ENCODE assay signal across 9 mouse cellular contexts in genomic region chr9:47699026-47699425, GRCm38 (mm10).
A peak's percentile ranks its signal among the peaks of the same experiment; 100 is the strongest.
DNase-seq lines count a peak whose midpoint lies in the region; ATAC-seq lines count a peak whose summit lies in the region.
"Had no signal": no experiment of that assay in that cellular context is flagged by ENCODE, and none has a peak within 500 bp of the region (broad histone marks: within the 10 kb centered on the region; RNA-seq: fewer than 3 reads in every experiment).

No protein-coding gene starts in this region.

- intact Hi-C loops in gastrocnemius, postnatal 14 days (cut with DNase I; ENCODE audit: low total_unique reads), result no loop called here
- intact Hi-C loops in left cerebral cortex, postnatal 25 days (cut with DNase I), result loop anchor here (2.0 to 5.0 kb wide), 3 partner anchors 112 to 1347 kb away; partner anchors contain the start of gene Cadm1

- no peak overlapping the region for H3K27ac ChIP-seq in midbrain, embryonic 10.5 days (replicated peaks)
- no peak overlapping the region for H3K27ac ChIP-seq in midbrain, embryonic 16.5 days (ENCODE audit: low read length)
- no peak overlapping the region for H3K27ac ChIP-seq in forebrain, embryonic 12.5 days

- no peaks in the 10 kb centered on the region for H3K4me1 ChIP-seq in midbrain, embryonic 10.5 days
- no peaks in the 10 kb centered on the region for H3K4me1 ChIP-seq in midbrain, embryonic 16.5 days (ENCODE audit: control insufficient read depth, insufficient read depth, low read length)
- H3K4me1 ChIP-seq in forebrain, embryonic 12.5 days, result peaks cover 11% of the 10 kb centered on the region; the same call in 1 of the 2 replicates
- H3K4me1 ChIP-seq: megakaryocyte, embryonic 14.5 days had no signal

- no peaks in the 10 kb centered on the region for H3K36me3 ChIP-seq in midbrain, embryonic 10.5 days
- no peaks in the 10 kb centered on the region for H3K36me3 ChIP-seq in midbrain, embryonic 16.5 days (ENCODE audit: control insufficient read depth, insufficient read depth, low read length)
- H3K36me3 ChIP-seq in forebrain, embryonic 12.5 days (replicated peaks), result no peaks in the 10 kb centered on the region

- no peak overlapping the region for H3K9ac ChIP-seq in midbrain, embryonic 16.5 days (ENCODE audit: low read depth, low read length)
- H3K9ac ChIP-seq in forebrain, embryonic 12.5 days, result no peak overlapping the region

- H3K27me3 ChIP-seq in midbrain, embryonic 10.5 days (ENCODE audit: low read depth, poor library complexity, severe bottlenecking), result no peaks in the 10 kb centered on the region
- no peaks in the 10 kb centered on the region for H3K27me3 ChIP-seq in midbrain, embryonic 16.5 days (ENCODE audit: control insufficient read depth, insufficient read depth, low read depth, low read length)
- peaks cover 4% of the 10 kb centered on the region for H3K27me3 ChIP-seq in forebrain, embryonic 12.5 days
- H3K27me3 ChIP-seq: megakaryocyte, embryonic 14.5 days had no signal

- H3K9me3 ChIP-seq in midbrain, embryonic 10.5 days (replicated peaks), result no peaks in the 10 kb centered on the region
- H3K9me3 ChIP-seq in midbrain, embryonic 16.5 days (replicated peaks; ENCODE audit: control insufficient read depth, low read length, poor library complexity, severe bottlenecking), result no peaks in the 10 kb centered on the region
- no peaks in the 10 kb centered on the region for H3K9me3 ChIP-seq in forebrain, embryonic 12.5 days
- H3K9me3 ChIP-seq: megakaryocyte, embryonic 14.5 days had no signal

- 56% methylated on average over 3 of the region's 3 CpGs for WGBS in midbrain, embryonic 10.5 days
- 52% methylated on average over 3 of the region's 3 CpGs for WGBS in midbrain, embryonic 16.5 days
- 64% methylated on average over 3 of the region's 3 CpGs for WGBS in forebrain, embryonic 12.5 days

- ATAC-seq in midbrain, embryonic 16.5 days, result no peak
- ATAC-seq in forebrain, embryonic 12.5 days (ENCODE audit: low FRiP score), result no peak

- no peak overlapping the region for H3K4me3 ChIP-seq in midbrain, embryonic 10.5 days
- H3K4me3 ChIP-seq in midbrain, embryonic 16.5 days (ENCODE audit: low read depth, low read length), result no peak overlapping the region
- H3K4me3 ChIP-seq in forebrain, embryonic 12.5 days (replicated peaks), result no peak overlapping the region
- H3K4me3 ChIP-seq: megakaryocyte, embryonic 14.5 days had no signal

- H3K4me2 ChIP-seq in midbrain, embryonic 16.5 days (ENCODE audit: low read length), result no peak overlapping the region
- no peak overlapping the region for H3K4me2 ChIP-seq in forebrain, embryonic 12.5 days

- DNase-seq in midbrain, embryonic 10.5 days (ENCODE audit: low spot score), result peak; percentile 37
- peak; percentile 64 for DNase-seq in NIH3T3 (ENCODE audit: low read depth)
- peak; percentile 66 to 79 for DNase-seq in cerebellum, adult 18-20 months
- DNase-seq in gastrocnemius, postnatal 14 days, result peak; percentile 33
- peak; percentile 70 to 78 for DNase-seq in left cerebral cortex, postnatal 25 days (ENCODE audit: low spot score in 2 of 2)
- peak; percentile 34 for DNase-seq in retina, postnatal 7 days (ENCODE audit: low read depth, low spot score)
